Mouse (Mus musculus) thymus, adult 2 months (tissue): ENCODE measurements around the gene 4930467E23Rik.
"Not testable (repeated sequence)": the region's sequence is repeated elsewhere in the genome, so short reads cannot be mapped to it uniquely, and the experiment has no call there.

Source experiments
- CTCF ChIP-seq: fragments of 200-500 bp; IDR thresholded peaks from 2 replicates; pipeline ENCODE4 v1.5.1; 2012; ENCODE audit warnings: mild to moderate bottlenecking, control low read depth, low read length, moderate library complexity, borderline replicate concordance; ENCODE audit not compliant: control insufficient read depth, poor library complexity, insufficient read depth; ENCODE audit errors: extremely low read depth
- POLR2A ChIP-seq: fragments of 200-500 bp; IDR thresholded peaks from 2 replicates; pipeline ENCODE4 v1.6.1; 2012; ENCODE audit warnings: mild to moderate bottlenecking, low read length, control low read depth, moderate library complexity; ENCODE audit not compliant: control insufficient read depth, poor library complexity, insufficient read depth; ENCODE audit errors: extremely low read depth

- not testable (repeated sequence) for TF ChIP-seq CTCF, POLR2A
These were observed 24.7 kb upstream of the 4930467E23Rik start for GRCm38 (mm10) chr8:19704441-19705215.
